Mouse (Mus musculus) kidney, adult 2 months (tissue): ENCODE results near the gene Ggt7.

Experiments
- CTCF ChIP-seq: fragments of 200-500 bp; conservative IDR thresholded peaks from 2 replicates; pipeline ENCODE4 v1.5.1; 2011; ENCODE audit warnings: low read depth, mild to moderate bottlenecking, control low read depth, low read length, moderate library complexity, mixed read lengths; ENCODE audit not compliant: insufficient read depth, insufficient read length
- POLR2A ChIP-seq: fragments of 200-500 bp; IDR thresholded peaks from one replicate; pipeline ENCODE4 v1.6.1; 2011; ENCODE audit warnings: low read depth, low read length, control low read depth

DNA sequence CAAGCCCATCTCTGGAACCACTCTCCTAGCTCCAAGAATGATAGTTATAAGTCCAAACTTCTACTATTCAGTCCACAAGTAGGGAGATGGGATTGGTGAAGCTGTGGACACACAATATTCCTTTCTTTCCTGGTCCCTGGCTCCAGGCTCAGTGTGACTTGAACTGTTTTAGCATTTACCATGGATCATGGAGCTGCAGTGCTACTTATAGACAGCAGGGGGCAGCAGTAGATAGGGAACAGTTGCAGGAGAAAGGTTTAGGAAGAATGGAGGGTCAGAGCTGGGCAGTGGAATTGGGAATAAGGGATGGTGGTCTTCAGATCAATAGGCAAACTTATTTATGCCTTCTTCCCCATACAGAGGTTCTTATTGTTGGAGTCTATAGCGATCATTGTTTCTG, 2.1 kb downstream of the Ggt7 start:
- TF ChIP-seq POLR2A: no peak
- TF ChIP-seq CTCF: peak; percentile 89
